Mouse (Mus musculus): ENCODE measurements around the gene Ndufa12. TPM values are rescaled to one million over a fixed set of nuclear protein-coding genes. Genes with fewer than 3 reads are reported as not detected.

Ndufa12 gene
- 59.2 and 68.4 TPM in 2 replicates for polyA plus RNA-seq (2012; rRNA removed)

DNA sequence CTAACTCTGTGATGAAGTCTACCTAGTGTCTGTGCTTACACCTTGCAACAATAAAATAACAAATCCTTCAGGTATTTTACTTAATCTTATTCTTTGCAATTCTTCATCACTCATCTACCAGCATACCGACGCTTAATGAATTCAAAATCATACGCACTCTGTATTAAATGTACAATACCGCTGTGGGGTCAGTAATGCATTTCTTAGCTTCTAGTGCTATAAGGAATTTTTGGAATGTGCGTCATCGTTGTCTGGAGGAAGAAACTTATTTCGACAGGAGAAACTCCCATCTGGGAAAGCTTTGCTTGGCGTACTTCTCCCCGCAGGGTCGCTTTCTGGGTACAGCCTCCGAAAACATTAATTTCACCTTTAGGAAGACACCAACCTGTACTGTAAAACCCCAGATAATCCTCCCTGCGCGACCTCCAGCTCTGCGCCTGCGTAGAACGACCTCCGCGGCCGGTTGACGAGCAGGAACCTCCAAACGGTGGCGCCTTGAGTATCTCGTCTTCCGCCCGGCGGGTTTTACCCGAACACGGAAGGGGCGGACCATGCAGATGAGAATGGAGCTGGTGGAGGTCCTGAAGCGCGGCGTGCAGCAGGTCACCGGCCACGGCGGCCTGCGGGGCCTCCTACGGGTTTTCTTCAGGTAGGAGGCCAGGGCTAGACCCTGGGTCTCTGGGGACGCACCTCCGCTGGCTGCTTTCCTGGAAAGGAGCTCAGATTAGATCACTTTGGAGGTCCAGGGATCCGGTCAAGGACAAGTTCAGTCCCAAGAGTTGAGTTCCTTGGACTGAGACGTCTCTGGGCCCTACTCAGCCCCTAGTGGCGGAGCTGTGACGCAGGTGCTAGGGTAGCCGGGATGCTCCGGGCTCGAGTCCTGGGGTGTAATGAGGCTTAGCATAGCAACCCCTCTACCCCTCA is at the start of gene Ndufa12:
Gene Ndufa12, plus strand, starts transcription at position 239 of the 924 bp plus-strand sequence.
- Histone ChIP-seq H3K4me3 (ENCODE audit: control insufficient read depth, insufficient read depth, low read length) (peak within 1 kb of the TSS; percentile 83), H3K4me1 (replicated peaks; ENCODE audit: control insufficient read depth, insufficient read depth, low read length) (peaks cover 3% of the 10 kb centered on the region), H3K27ac (ENCODE audit: control insufficient read depth, insufficient read depth, low read length) (peak within 1 kb of the TSS; percentile 36; the same call in 1 of the 2 replicates), H3K27me3 (ENCODE audit: control insufficient read depth, insufficient read depth, low read length) (no peaks in the 10 kb centered on the region), H3K36me3 (ENCODE audit: control insufficient read depth, insufficient read depth, low read length) (peaks cover 3% of the 10 kb centered on the region)
- DNase-seq = peak; percentile 96
- peak; percentile 74 for TF ChIP-seq CTCF (IDR thresholded peaks at IDR 0.05; ENCODE audit: borderline replicate concordance, control insufficient read depth, extremely low read depth, insufficient read depth, low read length, poor library complexity)
- TF ChIP-seq POLR2A (IDR thresholded peaks at IDR 0.05; ENCODE audit: control insufficient read depth, extremely low read depth, insufficient read depth, low read length, poor library complexity) = peak; percentile 70; the same call in 1 of the 2 replicates
- WGBS = under 1% methylated on average over 46 of the region's 46 CpGs

DNA sequence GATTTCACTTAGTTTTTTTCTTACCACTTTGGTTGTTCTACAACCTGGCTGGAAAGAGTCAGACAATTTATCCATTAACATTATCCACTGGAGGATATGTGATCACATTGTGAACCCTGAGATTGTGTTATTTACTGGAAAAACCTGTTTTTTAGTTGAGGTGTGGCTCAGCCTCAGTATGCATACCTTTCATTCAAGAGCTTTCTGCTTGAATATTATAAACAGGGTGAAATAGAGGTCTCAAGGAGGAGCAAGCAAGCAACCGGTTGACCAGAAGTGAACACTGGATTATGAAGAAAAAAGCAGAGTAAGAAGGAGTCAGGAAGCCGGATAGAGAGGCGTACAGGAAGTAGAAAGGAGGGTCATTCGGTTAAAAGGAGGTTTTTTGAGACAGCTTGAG is 47.0 kb upstream of the Ndufa12 start:
- no peak overlapping the region for H3K4me3 ChIP-seq (ENCODE audit: control insufficient read depth, insufficient read depth, low read length)
- H3K4me1 ChIP-seq (replicated peaks; ENCODE audit: control insufficient read depth, insufficient read depth, low read length) = 0 out of 2 replicates have a peak, but pooled peaks cover 2% of the 10 kb centered on the region
- TF ChIP-seq CTCF (IDR thresholded peaks at IDR 0.05; ENCODE audit: borderline replicate concordance, control insufficient read depth, extremely low read depth, insufficient read depth, low read length, poor library complexity) = no peak
- no peak for TF ChIP-seq POLR2A (IDR thresholded peaks at IDR 0.05; ENCODE audit: control insufficient read depth, extremely low read depth, insufficient read depth, low read length, poor library complexity)
- H3K27me3 ChIP-seq (ENCODE audit: control insufficient read depth, insufficient read depth, low read length) = no peaks in the 10 kb centered on the region
- no peaks in the 10 kb centered on the region for H3K36me3 ChIP-seq (ENCODE audit: control insufficient read depth, insufficient read depth, low read length)
- no peak overlapping the region for H3K27ac ChIP-seq (ENCODE audit: control insufficient read depth, insufficient read depth, low read length)
- DNase-seq = no peak
- WGBS = 80% methylated on average over 4 of the region's 4 CpGs

DNA sequence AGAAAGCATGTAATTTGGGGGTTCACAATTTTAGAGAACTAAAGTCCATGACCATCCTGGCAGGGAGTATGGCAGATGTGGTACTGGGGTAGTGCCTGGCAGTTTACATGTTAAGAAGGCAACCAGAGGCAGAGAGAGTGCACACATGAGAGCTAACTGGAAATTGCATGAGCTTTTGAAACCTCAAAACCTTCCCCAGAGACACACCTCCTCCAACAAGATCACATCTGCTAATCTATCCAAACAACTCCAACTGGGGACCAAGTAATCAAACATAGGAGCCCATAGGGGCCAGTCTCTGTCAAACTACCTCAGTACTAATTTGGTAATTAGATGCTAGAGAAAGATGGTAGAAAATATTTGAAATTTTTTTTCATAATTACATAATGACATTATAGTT is 44.7 kb upstream of the Ndufa12 start:
- Histone ChIP-seq H3K27me3 (ENCODE audit: control insufficient read depth, insufficient read depth, low read length) (no peaks in the 10 kb centered on the region), H3K4me3 (ENCODE audit: control insufficient read depth, insufficient read depth, low read length) (no peak overlapping the region), H3K4me1 (replicated peaks; ENCODE audit: control insufficient read depth, insufficient read depth, low read length) (0 out of 2 replicates have a peak, but pooled peaks cover 2% of the 10 kb centered on the region), H3K36me3 (ENCODE audit: control insufficient read depth, insufficient read depth, low read length) (peaks cover 7% of the 10 kb centered on the region), H3K27ac (ENCODE audit: control insufficient read depth, insufficient read depth, low read length) (no peak overlapping the region)
- TF ChIP-seq POLR2A (IDR thresholded peaks at IDR 0.05; ENCODE audit: control insufficient read depth, extremely low read depth, insufficient read depth, low read length, poor library complexity) = no peak
- no peak for DNase-seq

DNA sequence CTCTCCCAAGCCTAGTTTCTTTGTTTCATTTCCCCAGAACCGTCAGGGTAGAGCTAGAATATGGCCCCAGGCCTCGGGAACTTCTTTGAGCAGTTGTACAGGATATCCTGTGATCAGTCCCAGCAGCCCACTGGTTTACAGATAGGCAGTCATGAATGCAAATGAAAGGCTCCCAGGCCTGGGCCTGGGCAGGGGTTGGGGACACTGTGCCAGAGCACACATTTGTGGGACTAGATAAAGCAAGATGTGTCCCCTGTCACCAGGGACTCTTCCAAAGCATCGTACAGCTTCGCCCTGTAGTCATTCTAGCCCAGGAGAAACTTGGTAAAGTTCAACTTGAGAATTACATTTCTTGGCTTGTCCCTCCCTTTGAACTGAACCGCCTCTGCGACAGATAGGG is 39.6 kb upstream of the Ndufa12 start:
- H3K36me3 ChIP-seq (ENCODE audit: control insufficient read depth, insufficient read depth, low read length) = peaks cover 27% of the 10 kb centered on the region
- no peak for DNase-seq
- no peaks in the 10 kb centered on the region for H3K27me3 ChIP-seq (ENCODE audit: control insufficient read depth, insufficient read depth, low read length)
- H3K27ac ChIP-seq (ENCODE audit: control insufficient read depth, insufficient read depth, low read length) = no peak overlapping the region
- WGBS = 74% methylated on average over 6 of the region's 6 CpGs
- H3K4me3 ChIP-seq (ENCODE audit: control insufficient read depth, insufficient read depth, low read length) = no peak overlapping the region
- no peaks in the 10 kb centered on the region for H3K4me1 ChIP-seq (replicated peaks; ENCODE audit: control insufficient read depth, insufficient read depth, low read length)
- TF ChIP-seq POLR2A (IDR thresholded peaks at IDR 0.05; ENCODE audit: control insufficient read depth, extremely low read depth, insufficient read depth, low read length, poor library complexity) = no peak
- no peak for TF ChIP-seq CTCF (IDR thresholded peaks at IDR 0.05; ENCODE audit: borderline replicate concordance, control insufficient read depth, extremely low read depth, insufficient read depth, low read length, poor library complexity)

DNA sequence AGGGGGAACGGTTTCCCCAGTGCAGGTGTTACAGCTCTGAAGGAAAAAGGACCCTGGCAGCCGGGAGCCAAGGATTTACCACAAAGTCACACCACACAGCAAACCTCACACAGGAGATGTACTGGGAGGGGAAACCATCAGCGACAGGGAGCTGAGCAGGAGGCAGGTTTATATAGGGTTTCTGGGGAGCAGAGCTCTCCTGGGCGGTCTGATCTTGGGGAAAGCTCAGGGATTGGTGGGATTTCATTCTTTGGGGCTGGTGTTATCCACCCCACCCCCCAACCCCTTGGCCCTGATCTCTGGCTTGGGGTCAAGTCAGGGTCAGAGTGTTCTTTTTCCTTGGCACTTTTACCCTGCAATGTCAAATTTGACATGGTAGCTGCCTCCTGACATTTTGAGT is 39.1 kb upstream of the Ndufa12 start:
- Histone ChIP-seq H3K36me3 (ENCODE audit: control insufficient read depth, insufficient read depth, low read length) (peaks cover 31% of the 10 kb centered on the region), H3K27ac (ENCODE audit: control insufficient read depth, insufficient read depth, low read length) (no peak overlapping the region), H3K4me3 (ENCODE audit: control insufficient read depth, insufficient read depth, low read length) (no peak overlapping the region), H3K27me3 (ENCODE audit: control insufficient read depth, insufficient read depth, low read length) (no peaks in the 10 kb centered on the region), H3K4me1 (replicated peaks; ENCODE audit: control insufficient read depth, insufficient read depth, low read length) (no peaks in the 10 kb centered on the region)
- TF ChIP-seq POLR2A (IDR thresholded peaks at IDR 0.05; ENCODE audit: control insufficient read depth, extremely low read depth, insufficient read depth, low read length, poor library complexity) (no peak), CTCF (IDR thresholded peaks at IDR 0.05; ENCODE audit: borderline replicate concordance, control insufficient read depth, extremely low read depth, insufficient read depth, low read length, poor library complexity) (no peak)
- no peak for DNase-seq
- 84% methylated on average over 4 of the region's 4 CpGs for WGBS

DNA sequence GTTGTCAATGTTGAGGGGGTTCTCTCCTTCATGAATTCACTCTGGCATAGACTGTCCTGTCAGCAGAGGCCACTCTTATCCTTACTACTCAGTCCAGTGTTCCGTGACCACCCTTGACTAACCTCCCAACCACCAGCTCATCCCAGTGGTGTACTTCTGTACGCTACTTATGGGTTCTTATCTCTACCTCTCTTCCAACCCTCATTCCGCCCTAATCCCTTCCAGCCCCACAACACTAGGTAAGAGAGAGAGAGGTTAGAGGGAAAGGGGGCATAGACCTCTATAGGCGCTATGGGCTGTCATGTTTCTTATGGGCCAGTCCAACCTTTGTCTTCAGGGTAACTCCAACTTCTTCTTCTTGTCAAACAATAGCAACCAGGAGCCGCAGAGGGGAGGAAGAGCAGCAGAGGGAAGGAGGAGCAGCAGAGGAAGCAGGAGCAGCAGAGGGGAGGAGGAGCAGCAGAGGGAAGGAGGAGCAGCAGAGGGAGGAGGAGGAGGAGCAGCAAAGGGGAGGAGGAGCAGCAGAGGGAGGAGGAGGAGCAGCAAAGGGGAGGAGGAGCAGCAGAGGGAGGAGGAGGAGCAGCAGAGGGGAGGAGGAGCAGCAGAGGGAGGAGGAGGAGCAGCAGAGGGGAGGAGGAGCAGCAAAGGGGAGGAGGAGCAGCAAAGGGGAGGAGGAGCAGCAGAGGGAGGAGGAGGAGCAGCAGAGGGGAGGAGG is 37.3 kb upstream of the Ndufa12 start:
- DNase-seq = no peak
- WGBS = 99% methylated on average over 5 of the region's 5 CpGs
- TF ChIP-seq POLR2A (IDR thresholded peaks at IDR 0.05; ENCODE audit: control insufficient read depth, extremely low read depth, insufficient read depth, low read length, poor library complexity) (no peak), CTCF (IDR thresholded peaks at IDR 0.05; ENCODE audit: borderline replicate concordance, control insufficient read depth, extremely low read depth, insufficient read depth, low read length, poor library complexity) (no peak)
- Histone ChIP-seq H3K27me3 (ENCODE audit: control insufficient read depth, insufficient read depth, low read length) (no peaks in the 10 kb centered on the region), H3K4me1 (replicated peaks; ENCODE audit: control insufficient read depth, insufficient read depth, low read length) (no peaks in the 10 kb centered on the region), H3K4me3 (ENCODE audit: control insufficient read depth, insufficient read depth, low read length) (no peak overlapping the region), H3K27ac (ENCODE audit: control insufficient read depth, insufficient read depth, low read length) (no peak overlapping the region), H3K36me3 (ENCODE audit: control insufficient read depth, insufficient read depth, low read length) (peaks cover 38% of the 10 kb centered on the region)

Measured in thymus, adult 2 months (tissue).